Mouse (Mus musculus) midbrain, embryonic 16.5 days (tissue): ENCODE measurements at regions not wholly inside any gene's neighbourhood (a gene's known extent, or its start where the extent isn't known, plus 50 kb on each side); places are given as distances from the start of the nearest gene placed in this dataset.

Experiments
- ATAC-seq: fragments of 200-750 bp; cut with Nextera tagmentation; 2 replicates; pipeline ENCODE4 v1.8.0; 2017; ENCODE audit warnings: moderate TSS enrichment
- H3K27ac ChIP-seq: fragments of 300-500 bp; sonication (generic); 2 replicates; pipeline ENCODE4 v1.5.1; 2014; ENCODE audit warnings: mild to moderate bottlenecking, low read length, mixed read lengths
- H3K27me3 ChIP-seq: fragments of 300-500 bp; sonication (generic); 2 replicates; pipeline ENCODE4 v1.6.1; 2014; ENCODE audit warnings: low read depth, low read length, mixed read lengths; ENCODE audit not compliant: control insufficient read depth, insufficient read depth
- H3K36me3 ChIP-seq: fragments of 300-500 bp; sonication (generic); 2 replicates; pipeline ENCODE4 v1.6.1; 2014; ENCODE audit warnings: mild to moderate bottlenecking, low read length, moderate library complexity, mixed read lengths; ENCODE audit not compliant: control insufficient read depth, insufficient read depth
- H3K4me1 ChIP-seq: fragments of 300-500 bp; sonication (generic); 2 replicates; pipeline ENCODE4 v1.6.1; 2014; ENCODE audit warnings: mild to moderate bottlenecking, low read length, mixed read lengths; ENCODE audit not compliant: control insufficient read depth, insufficient read depth
- H3K4me2 ChIP-seq: fragments of 300-500 bp; sonication (generic); 2 replicates; pipeline ENCODE4 v1.6.1; 2014; ENCODE audit warnings: mild to moderate bottlenecking, low read length, mixed read lengths
- H3K4me3 ChIP-seq: fragments of 300-500 bp; sonication (generic); 2 replicates; pipeline ENCODE4 v1.5.1; 2014; ENCODE audit warnings: low read depth, mild to moderate bottlenecking, low read length, moderate library complexity, mixed read lengths
- H3K9ac ChIP-seq: fragments of 300-500 bp; sonication (generic); 2 replicates; pipeline ENCODE4 v1.6.1; 2014; ENCODE audit warnings: low read depth, low read length, mixed read lengths
- H3K9me3 ChIP-seq: fragments of 300-500 bp; sonication (generic); replicated peaks from 2 replicates; pipeline ENCODE4 v1.6.1; 2014; ENCODE audit warnings: mild to moderate bottlenecking, low read length, mixed read lengths; ENCODE audit not compliant: control insufficient read depth, poor library complexity, severe bottlenecking
- WGBS: fragments of 180-500 bp; shearing (Covaris S2); extraction: QIAGEN DNeasy Blood & Tissue Kit; methylation state at CpG from one replicate; pipeline ENCODE4 v1.1.7; 2014; 5-methylcytosine and 5-hydroxymethylcytosine counted together

DNA sequence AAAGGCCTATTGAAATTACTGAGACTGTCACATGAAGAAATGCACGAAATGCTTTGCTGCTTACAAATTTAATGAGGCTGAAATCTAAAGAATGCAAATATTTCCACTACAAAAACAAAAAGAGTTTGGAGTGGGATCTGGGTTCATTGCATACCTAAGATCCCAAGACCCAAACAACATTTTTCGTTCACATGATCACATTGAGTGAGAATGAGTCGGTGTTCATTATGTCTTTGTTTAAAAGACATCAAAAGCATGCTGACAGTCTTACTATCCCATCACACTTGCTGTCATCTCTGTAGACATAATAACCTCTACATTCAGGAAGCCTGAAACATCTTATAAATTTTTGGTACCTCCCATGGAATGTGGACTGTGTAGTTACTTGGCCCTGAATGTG, 870.4 kb downstream of the Kcna4 start:
- H3K9ac ChIP-seq: no peak overlapping the region
- WGBS: 80% methylated on average over 3 of the region's 3 CpGs
- no peaks in the 10 kb centered on the region for H3K27me3 ChIP-seq
- H3K27ac ChIP-seq: no peak overlapping the region
- H3K36me3 ChIP-seq: no peaks in the 10 kb centered on the region
- H3K4me3 ChIP-seq: no peak overlapping the region
- H3K4me1 ChIP-seq: no peaks in the 10 kb centered on the region
- no peak for ATAC-seq
- no peak overlapping the region for H3K4me2 ChIP-seq
- H3K9me3 ChIP-seq: no peaks in the 10 kb centered on the region

DNA sequence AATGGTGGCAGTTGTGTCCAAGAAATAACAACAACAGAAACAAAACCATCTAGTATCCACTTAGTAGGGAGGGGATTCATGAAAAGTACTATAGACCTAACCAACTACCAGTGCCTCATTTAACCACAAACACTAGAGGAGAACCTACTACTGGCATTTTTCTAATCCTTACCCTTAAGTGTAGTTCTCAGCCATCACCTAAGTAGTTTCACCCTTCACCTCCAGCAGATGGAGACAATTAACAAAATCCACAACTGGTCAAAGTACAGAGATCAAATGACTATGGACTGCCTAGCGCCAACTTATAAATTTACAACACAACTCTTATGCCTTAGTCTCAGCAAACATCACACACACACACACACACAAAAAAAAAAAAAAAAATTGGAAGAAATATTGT, 874.6 kb downstream of the Kcna4 start:
- no peak overlapping the region for H3K9ac ChIP-seq
- no peaks in the 10 kb centered on the region for H3K36me3 ChIP-seq
- no peaks in the 10 kb centered on the region for H3K27me3 ChIP-seq
- WGBS: 79% methylated on average over 1 of the region's 1 CpGs
- H3K4me3 ChIP-seq: no peak overlapping the region
- ATAC-seq: no peak
- no peaks in the 10 kb centered on the region for H3K4me1 ChIP-seq
- no peaks in the 10 kb centered on the region for H3K9me3 ChIP-seq
- no peak overlapping the region for H3K27ac ChIP-seq
- no peak overlapping the region for H3K4me2 ChIP-seq
